Mouse (Mus musculus) limb, embryonic 14.5 days (tissue): ENCODE measurements at regions not wholly inside any gene's neighbourhood (a gene's known extent, or its start where the extent isn't known, plus 50 kb on each side); places are given as distances from the start of the nearest gene placed in this dataset.
A peak's percentile ranks its signal among the peaks of the same experiment; 100 is the strongest.

Experiments
- ATAC-seq: fragments of 200-750 bp; cut with Nextera tagmentation; 2 replicates; pipeline ENCODE4 v1.8.0; 2017; ENCODE audit warnings: low read depth, moderate number of reproducible peaks, moderate TSS enrichment; ENCODE audit not compliant: low FRiP score
- DNase-seq: peaks from one replicate; pipeline ENCODE4 v3.0.0-alpha.2; 2015; ENCODE audit warnings: low spot score
- H3K27ac ChIP-seq: fragments of 300-500 bp; sonication (generic); replicated peaks from 2 replicates; pipeline ENCODE4 v1.5.1; 2014; ENCODE audit warnings: low read depth, mild to moderate bottlenecking, low read length, moderate library complexity, mixed read lengths
- H3K27me3 ChIP-seq: fragments of 300-500 bp; sonication (generic); 2 replicates; pipeline ENCODE4 v1.6.1; 2014; ENCODE audit warnings: low read length, mixed read lengths; ENCODE audit not compliant: control insufficient read depth, insufficient read depth
- H3K36me3 ChIP-seq: fragments of 300-500 bp; sonication (generic); 2 replicates; pipeline ENCODE4 v1.6.1; 2014; ENCODE audit warnings: mild to moderate bottlenecking, low read length, moderate library complexity, mixed read lengths; ENCODE audit not compliant: control insufficient read depth, insufficient read depth
- H3K4me1 ChIP-seq: fragments of 300-500 bp; sonication (generic); 2 replicates; pipeline ENCODE4 v1.6.1; 2014; ENCODE audit warnings: antibody characterized with exemption, low read length, mixed read lengths; ENCODE audit not compliant: control insufficient read depth, insufficient read depth
- H3K4me2 ChIP-seq: fragments of 300-500 bp; sonication (generic); replicated peaks from 2 replicates; pipeline ENCODE4 v1.6.1; 2014; ENCODE audit warnings: low read depth, mild to moderate bottlenecking, low read length, moderate library complexity; ENCODE audit not compliant: severe bottlenecking
- H3K4me3 ChIP-seq: fragments of 300-500 bp; sonication (generic); replicated peaks from 2 replicates; pipeline ENCODE4 v1.5.1; 2014; ENCODE audit warnings: low read length
- H3K9ac ChIP-seq: fragments of 300-500 bp; sonication (generic); 2 replicates; pipeline ENCODE4 v1.6.1; 2014; ENCODE audit warnings: mild to moderate bottlenecking, low read depth, low read length, moderate library complexity; ENCODE audit not compliant: severe bottlenecking
- H3K9me3 ChIP-seq: fragments of 300-500 bp; sonication (generic); 2 replicates; pipeline ENCODE4 v1.6.1; 2016; ENCODE audit warnings: low read length; ENCODE audit not compliant: control insufficient read depth
- POLR2A ChIP-seq: fragments of 200-500 bp; IDR thresholded peaks from 2 replicates; pipeline ENCODE4 v1.8.0; 2012; ENCODE audit warnings: inconsistent platforms, mild to moderate bottlenecking, moderate library complexity, borderline replicate concordance; ENCODE audit not compliant: insufficient read depth, insufficient read length; ENCODE audit errors: extremely low read depth
- WGBS: fragments of 180-500 bp; shearing (Covaris S2); extraction: QIAGEN DNeasy Blood & Tissue Kit; methylation state at CpG from one replicate; pipeline ENCODE4 v1.1.7; 2014; 5-methylcytosine and 5-hydroxymethylcytosine counted together
- microRNA-seq: library from miRNA; unstranded; fragments of <30 nt; microRNA quantifications from one replicate; pipeline ENCODE4, GENCODE M21; 2016

GRCm38 (mm10) chr3:140205914-140206313 lies 1000.4 kb downstream of the Stpg2 start:
- no peaks in the 10 kb centered on the region for H3K4me1 ChIP-seq
- H3K4me2 ChIP-seq, result no peak overlapping the region
- no peak overlapping the region for H3K9ac ChIP-seq
- no peaks in the 10 kb centered on the region for H3K9me3 ChIP-seq
- no peaks in the 10 kb centered on the region for H3K36me3 ChIP-seq
- DNase-seq (no peak), ATAC-seq (no peak)
- no peak overlapping the region for H3K4me3 ChIP-seq
- no peak for TF ChIP-seq POLR2A
- H3K27me3 ChIP-seq, result no peaks in the 10 kb centered on the region
- no peak overlapping the region for H3K27ac ChIP-seq

GRCm38 (mm10) chr3:140221478-140221877 lies 990.7 kb downstream of the Pdha2 start:
- no peak for ATAC-seq
- Histone ChIP-seq H3K4me1 (no peaks in the 10 kb centered on the region), H3K9me3 (no peaks in the 10 kb centered on the region), H3K36me3 (no peaks in the 10 kb centered on the region), H3K9ac (no peak overlapping the region), H3K27ac (no peak overlapping the region), H3K4me3 (no peak overlapping the region), H3K27me3 (no peaks in the 10 kb centered on the region), H3K4me2 (no peak overlapping the region)
- WGBS, result 88% methylated on average over 3 of the region's 3 CpGs
- no peak for DNase-seq
- no peak for TF ChIP-seq POLR2A

GRCm38 (mm10) chr3:140230712-140231111 lies 981.4 kb downstream of the Pdha2 start:
- H3K9me3 ChIP-seq, result no peaks in the 10 kb centered on the region
- no peak overlapping the region for H3K27ac ChIP-seq
- H3K9ac ChIP-seq, result no peak overlapping the region
- H3K4me2 ChIP-seq, result no peak overlapping the region
- no peaks in the 10 kb centered on the region for H3K4me1 ChIP-seq
- no peak for TF ChIP-seq POLR2A
- 79% methylated on average over 2 of the region's 2 CpGs for WGBS
- H3K27me3 ChIP-seq, result no peaks in the 10 kb centered on the region
- ATAC-seq (no peak), DNase-seq (no peak)
- no peaks in the 10 kb centered on the region for H3K36me3 ChIP-seq
- no peak overlapping the region for H3K4me3 ChIP-seq

- Histone ChIP-seq H3K4me3 (no peak overlapping the region), H3K9me3 (no peaks in the 10 kb centered on the region), H3K4me1 (no peaks in the 10 kb centered on the region), H3K4me2 (no peak overlapping the region), H3K36me3 (no peaks in the 10 kb centered on the region), H3K9ac (no peak overlapping the region), H3K27me3 (no peaks in the 10 kb centered on the region), H3K27ac (no peak overlapping the region)
- TF ChIP-seq POLR2A, result no peak
- WGBS, result 84% methylated on average over 4 of the region's 4 CpGs
- no peak for ATAC-seq
- DNase-seq, result no peak
Measured at GRCm38 (mm10) chr3:140233144-140233543, 979.0 kb downstream of the Pdha2 start.

GRCm38 (mm10) chr3:140233809-140234208 lies 978.3 kb downstream of the Pdha2 start:
- no peaks in the 10 kb centered on the region for H3K9me3 ChIP-seq
- DNase-seq (no peak), ATAC-seq (no peak)
- no peak overlapping the region for H3K4me3 ChIP-seq
- H3K36me3 ChIP-seq, result no peaks in the 10 kb centered on the region
- H3K4me1 ChIP-seq, result no peaks in the 10 kb centered on the region
- no peak for TF ChIP-seq POLR2A
- WGBS, result 74% methylated on average over 2 of the region's 2 CpGs
- H3K4me2 ChIP-seq, result no peak overlapping the region
- no peaks in the 10 kb centered on the region for H3K27me3 ChIP-seq
- no peak overlapping the region for H3K27ac ChIP-seq
- no peak overlapping the region for H3K9ac ChIP-seq

GRCm38 (mm10) chr3:140239276-140239675 lies 972.9 kb downstream of the Pdha2 start:
- Histone ChIP-seq H3K27ac (no peak overlapping the region), H3K4me2 (no peak overlapping the region), H3K4me3 (no peak overlapping the region), H3K27me3 (no peaks in the 10 kb centered on the region), H3K4me1 (no peaks in the 10 kb centered on the region), H3K36me3 (no peaks in the 10 kb centered on the region), H3K9ac (no peak overlapping the region), H3K9me3 (no peaks in the 10 kb centered on the region)
- no peak for ATAC-seq
- no peak for TF ChIP-seq POLR2A
- no peak for DNase-seq
- 70% methylated on average over 1 of the region's 1 CpGs for WGBS

Small RNAs in the stretch of these regions (microRNA-seq; reads per million reads assigned to microRNA genes)
- 51.7 reads per million, percentile 37 among the genes with 10 or more reads in this experiment for gene Mir7j
